Comparison of ENCODE assay signal across 21 mouse cellular contexts in genomic region chr5:3723415-3723814, GRCm38 (mm10).
"Had no signal": no experiment of that assay in that cellular context is flagged by ENCODE, and none has a peak within 500 bp of the region (broad histone marks: within the 10 kb centered on the region; RNA-seq: fewer than 3 reads in every experiment).

No protein-coding gene starts in this region.

- H3K27me3 ChIP-seq: limb, embryonic 12.5 days; limb, embryonic 15.5 days; lung, embryonic 15.5 days; midbrain, embryonic 12.5 days; midbrain, embryonic 15.5 days; neural tube, embryonic 12.5 days; neural tube, embryonic 15.5 days; stomach, embryonic 15.5 days had no signal

- H3K9me3 ChIP-seq: limb, embryonic 12.5 days; limb, embryonic 15.5 days; lung, embryonic 15.5 days; midbrain, embryonic 12.5 days; midbrain, embryonic 15.5 days; neural tube, embryonic 12.5 days; neural tube, embryonic 15.5 days; stomach, embryonic 15.5 days had no signal

- H3K4me2 ChIP-seq: limb, embryonic 12.5 days; limb, embryonic 15.5 days; lung, embryonic 15.5 days; midbrain, embryonic 12.5 days; midbrain, embryonic 15.5 days; neural tube, embryonic 12.5 days; neural tube, embryonic 15.5 days; stomach, embryonic 15.5 days had no signal

- H3K4me3 ChIP-seq: limb, embryonic 12.5 days; limb, embryonic 15.5 days; lung, embryonic 15.5 days; midbrain, embryonic 12.5 days; midbrain, embryonic 15.5 days; neural tube, embryonic 12.5 days; neural tube, embryonic 15.5 days; stomach, embryonic 15.5 days had no signal

- H3K4me1 ChIP-seq: limb, embryonic 12.5 days; limb, embryonic 15.5 days; lung, embryonic 15.5 days; midbrain, embryonic 12.5 days; midbrain, embryonic 15.5 days; neural tube, embryonic 12.5 days; neural tube, embryonic 15.5 days; stomach, embryonic 15.5 days had no signal

- H3K27ac ChIP-seq: limb, embryonic 12.5 days; limb, embryonic 15.5 days; lung, embryonic 15.5 days; macrophage; midbrain, embryonic 12.5 days; midbrain, embryonic 15.5 days; neural tube, embryonic 12.5 days; neural tube, embryonic 15.5 days; stomach, embryonic 15.5 days had no signal

- ATAC-seq: midbrain, embryonic 15.5 days had no signal

- DNase-seq: kidney, adult 18-20 months; kidney, adult 9 months; kidney, postnatal 14 days; kidney, postnatal 4 days; left cerebral cortex, postnatal 4 days; lung, adult 18-20 months; lung, postnatal 14 days; right cerebral cortex, adult 18-20 months; right cerebral cortex, postnatal 14 days; right cerebral cortex, postnatal 4 days; thymus, adult 18-20 months; thymus, postnatal 36 days had no signal

- H3K9ac ChIP-seq: limb, embryonic 12.5 days; limb, embryonic 15.5 days; lung, embryonic 15.5 days; midbrain, embryonic 12.5 days; midbrain, embryonic 15.5 days; neural tube, embryonic 12.5 days; neural tube, embryonic 15.5 days; stomach, embryonic 15.5 days had no signal
